Mouse (Mus musculus): Measurements from ENCODE around the gene Ptgfrn.

DNA sequence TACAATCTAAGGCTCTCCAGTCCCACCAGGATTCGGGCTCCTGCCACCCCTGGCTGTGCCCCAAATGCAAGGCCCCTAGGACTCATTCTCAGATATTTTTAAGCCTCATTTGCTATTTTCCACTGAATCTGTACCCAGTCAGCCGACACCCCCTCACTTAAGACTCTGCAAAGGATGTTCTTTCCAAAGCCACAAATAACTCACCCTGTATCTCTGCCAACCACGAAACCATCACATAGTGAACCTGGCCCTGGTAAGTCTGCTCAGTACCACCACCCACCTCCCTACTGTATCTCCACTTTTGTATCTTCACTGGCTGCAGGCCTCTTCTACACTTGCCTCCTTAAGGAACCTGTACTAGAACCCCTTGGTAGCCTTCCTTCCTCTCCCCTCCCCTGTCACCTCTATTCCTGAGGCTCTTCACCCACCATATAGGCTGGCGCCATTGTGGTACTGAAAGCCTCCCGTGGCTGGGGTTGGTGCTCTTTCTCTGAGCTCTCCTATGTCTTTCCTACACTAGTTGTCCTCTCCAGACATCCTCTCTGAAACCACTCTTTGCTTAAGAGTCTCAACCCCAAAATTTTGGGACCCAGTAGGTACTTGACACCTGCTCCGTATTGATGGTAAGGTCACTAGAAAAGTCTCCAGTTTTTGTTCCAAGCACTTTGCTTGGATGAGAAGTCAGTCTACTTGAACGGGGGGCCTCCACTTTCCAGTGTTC lies 48.1 kb downstream of the Ptgfrn start:
- no peak for TF ChIP-seq CHD2 (IDR thresholded peaks at IDR 0.05; ENCODE audit: low read depth, low read length)
- TF ChIP-seq HCFC1 (IDR thresholded peaks at IDR 0.05; ENCODE audit: borderline replicate concordance, insufficient read depth, low read length): no peak

Measured in ES-E14 (cell line).